Mouse (Mus musculus): ENCODE measurements around the gene Tmem33. TPM values are rescaled to one million over a fixed set of nuclear protein-coding genes. Genes with fewer than 3 reads are reported as not detected.
A peak's percentile ranks its signal among the peaks of the same experiment; 100 is the strongest.

The Tmem33 gene
- 10 to 100 TPM; 69.3 to 71.4 TPM for total RNA-seq (2021)
- long read RNA-seq, experiment 1, full-length matches to known transcripts = 77 of 89 reads
- long read RNA-seq, experiment 1, partial matches to known transcripts = 5 of 89 reads
- long read RNA-seq, experiment 1, other reads (novel, unspliced or antisense) = 7 of 89 reads
- long read RNA-seq, experiment 2, full-length matches to known transcripts = 43 of 51 reads
- long read RNA-seq, experiment 2, partial matches to known transcripts = 3 of 51 reads
- long read RNA-seq, experiment 2, other reads (novel, unspliced or antisense) = 5 of 51 reads

DNA sequence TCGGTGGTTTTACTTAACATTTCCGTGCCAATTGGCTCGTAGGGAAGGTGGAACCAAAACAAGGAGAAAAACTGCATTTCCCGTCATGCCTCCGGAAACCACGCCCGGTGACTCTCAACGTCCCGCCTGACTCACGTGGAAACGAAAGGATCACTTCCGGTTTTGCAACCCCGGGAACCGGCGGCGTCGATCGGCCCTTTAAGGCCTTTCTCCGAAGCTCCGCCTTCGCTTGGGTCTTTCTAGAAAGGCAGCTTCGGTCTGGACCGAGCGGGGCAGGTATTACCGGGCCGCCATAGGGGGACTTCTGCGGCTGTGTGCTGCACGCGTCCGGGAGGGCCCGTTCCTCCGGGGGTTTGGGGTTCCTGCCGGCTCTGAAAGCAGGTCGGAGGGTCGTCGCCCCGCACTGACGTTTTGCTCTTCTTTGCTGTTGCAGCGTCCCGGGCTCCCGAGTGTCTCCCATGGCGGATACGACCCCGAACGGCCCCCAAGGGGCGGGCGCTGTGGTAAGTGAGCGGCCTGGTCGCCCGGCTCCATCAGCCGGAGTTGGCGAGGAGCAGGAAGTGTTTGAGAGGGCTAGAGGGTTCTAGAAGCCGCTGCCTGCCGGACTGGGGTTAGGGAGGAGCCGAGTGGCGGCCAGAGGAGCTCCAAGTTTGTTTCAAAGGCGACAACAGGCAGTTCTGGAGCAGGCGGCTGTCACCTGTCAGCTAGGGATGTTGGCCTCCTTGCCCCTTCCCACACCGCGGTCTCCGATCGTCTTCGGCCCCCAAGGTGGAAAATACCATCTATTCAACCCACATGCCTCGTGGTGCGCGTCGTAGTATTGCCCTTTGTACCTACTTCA, at the start of gene Tmem33:
Gene Tmem33, plus strand, starts transcription at position 35 of the 841 bp plus-strand sequence.
- peak; percentile 94 for DNase-seq

- DNase-seq = no peak
Measured at GRCm38 (mm10) chr5:67213168-67213567, 47.2 kb upstream of the Tmem33 start.

DNA sequence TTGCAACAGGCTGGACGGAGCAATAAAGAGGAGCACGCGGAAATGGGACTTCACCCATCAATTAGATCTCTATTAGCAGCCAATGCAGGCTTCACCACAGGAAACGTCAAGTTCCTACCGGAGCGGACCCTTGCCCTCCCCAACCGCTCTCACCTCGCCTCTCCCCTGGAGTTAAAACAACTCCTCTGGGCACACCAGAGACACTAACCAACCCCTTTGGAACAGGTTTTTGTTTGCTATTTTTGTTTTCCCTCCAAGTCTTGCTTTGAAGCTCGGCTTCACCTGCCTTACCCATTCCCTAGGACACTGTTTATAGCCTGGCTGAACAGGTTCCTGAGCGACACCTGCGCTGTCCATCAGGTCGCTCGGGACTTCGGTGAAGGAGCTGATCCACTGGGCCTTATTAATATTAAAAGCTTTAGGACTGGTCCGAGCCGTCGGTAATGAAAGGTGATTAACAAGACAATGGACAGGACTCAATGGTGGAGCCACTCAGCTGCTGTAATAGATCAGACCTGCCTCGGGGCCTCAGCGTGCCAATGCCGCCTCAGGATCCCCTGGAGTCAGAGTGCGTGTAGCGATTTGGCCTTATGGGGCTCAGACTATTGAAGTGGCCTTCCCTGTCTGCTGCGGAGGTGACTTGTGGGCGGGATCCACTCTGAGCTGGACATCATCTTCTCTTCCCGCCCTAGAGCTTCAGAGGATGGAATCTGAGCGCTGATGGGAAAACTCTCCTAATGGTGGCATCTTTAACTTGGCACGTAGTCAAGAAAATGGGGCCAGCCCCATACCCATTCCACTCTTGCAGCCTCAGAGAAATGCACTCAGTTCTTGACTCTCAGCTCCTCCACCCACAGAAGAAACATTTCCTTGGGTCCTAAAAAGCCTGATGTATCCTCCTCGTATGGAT, 45.0 kb upstream of the Tmem33 start:
- DNase-seq = no peak

- DNase-seq = no peak
Measured at GRCm38 (mm10) chr5:67216031-67216778, 44.2 kb upstream of the Tmem33 start.

- no peak for DNase-seq
Measured at GRCm38 (mm10) chr5:67216779-67217095, 43.6 kb upstream of the Tmem33 start.

- DNase-seq = no peak
Measured at GRCm38 (mm10) chr5:67221901-67222300, 38.5 kb upstream of the Tmem33 start.

DNA sequence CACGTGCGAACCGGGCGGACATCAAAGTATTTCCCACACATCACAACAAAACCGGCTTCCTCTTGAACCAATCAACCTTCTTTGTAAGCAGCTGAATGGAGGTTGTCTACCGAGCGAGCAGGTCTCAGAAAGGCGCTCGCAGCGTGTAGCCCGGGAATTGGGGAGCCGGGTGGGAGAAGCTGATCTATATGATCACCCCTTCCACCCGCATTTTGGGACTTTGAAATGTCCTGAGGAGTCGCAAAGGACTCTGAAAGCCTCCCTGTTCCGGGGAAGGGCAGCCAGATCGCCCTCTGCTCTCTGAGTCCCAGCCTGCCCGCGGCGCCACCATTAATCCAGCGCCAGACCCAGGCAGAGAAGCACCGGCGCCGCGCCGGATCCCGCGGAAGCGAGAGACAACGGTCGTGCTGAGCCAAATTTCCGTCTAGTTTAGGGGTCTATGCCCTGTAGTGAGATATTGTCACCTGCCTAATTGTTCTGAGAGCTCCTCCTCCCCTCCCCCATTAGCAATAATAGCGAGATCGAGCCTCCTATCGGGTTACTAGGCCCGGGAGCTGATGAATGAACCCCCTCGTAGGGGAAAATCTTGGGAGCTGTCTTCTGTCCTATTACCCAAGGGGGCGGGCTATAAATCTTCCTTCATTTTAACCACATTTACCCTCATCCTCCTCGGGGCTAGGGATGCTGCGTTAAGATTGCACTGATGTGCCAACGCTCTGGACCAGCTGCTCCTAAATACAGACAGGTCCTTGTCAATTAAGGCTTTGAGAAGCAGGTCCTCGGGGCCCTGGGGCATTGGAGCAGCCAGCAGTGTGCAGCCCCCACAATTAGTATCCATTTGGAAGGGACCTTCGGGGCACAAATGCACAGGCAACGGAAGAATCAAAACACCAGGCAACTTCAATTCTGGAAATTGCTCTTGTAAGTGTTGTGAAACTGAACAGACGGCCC, 37.6 kb upstream of the Tmem33 start:
- DNase-seq = peak; percentile 45

DNA sequence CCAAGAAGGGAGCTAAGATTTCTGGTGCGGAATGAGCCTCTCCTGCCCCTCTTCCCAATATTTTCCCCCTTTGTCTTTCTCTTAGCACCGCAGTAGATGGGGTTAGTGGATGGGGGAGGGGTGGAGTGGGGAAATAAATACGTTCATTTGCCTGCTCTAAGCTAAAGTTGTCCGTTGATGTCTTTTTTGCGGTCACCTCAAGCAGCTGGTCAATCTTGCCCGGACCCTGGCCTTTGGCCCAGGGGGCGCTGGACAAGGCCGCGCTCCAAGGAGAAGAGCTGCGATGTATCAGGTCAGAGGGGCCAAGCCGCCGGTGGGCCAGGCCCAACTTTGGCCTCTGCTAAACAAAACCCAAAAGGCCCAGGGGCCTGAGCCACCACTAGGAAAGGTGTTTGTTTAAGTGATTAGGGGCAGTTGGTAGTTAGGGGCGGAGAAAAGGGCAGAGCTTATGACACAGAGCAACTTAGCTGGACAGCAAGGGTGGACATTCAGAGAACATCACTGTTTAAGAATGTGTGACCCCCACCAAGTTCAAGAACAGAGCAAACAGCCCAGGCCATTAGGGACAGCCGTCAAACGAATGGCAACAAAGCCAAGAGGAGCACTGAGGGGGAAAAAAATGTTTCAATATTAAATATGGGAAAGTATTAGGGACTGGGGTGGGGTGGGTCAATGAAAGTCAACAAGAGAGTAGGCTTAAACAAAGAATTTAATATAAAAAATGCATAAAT, 36.8 kb upstream of the Tmem33 start:
- no peak for DNase-seq

- DNase-seq = no peak
Measured at GRCm38 (mm10) chr5:67224122-67224502, 36.3 kb upstream of the Tmem33 start.

GRCm38 (mm10) chr5:67225758-67226157, 34.6 kb upstream of the Tmem33 start:
- no peak for DNase-seq

DNA sequence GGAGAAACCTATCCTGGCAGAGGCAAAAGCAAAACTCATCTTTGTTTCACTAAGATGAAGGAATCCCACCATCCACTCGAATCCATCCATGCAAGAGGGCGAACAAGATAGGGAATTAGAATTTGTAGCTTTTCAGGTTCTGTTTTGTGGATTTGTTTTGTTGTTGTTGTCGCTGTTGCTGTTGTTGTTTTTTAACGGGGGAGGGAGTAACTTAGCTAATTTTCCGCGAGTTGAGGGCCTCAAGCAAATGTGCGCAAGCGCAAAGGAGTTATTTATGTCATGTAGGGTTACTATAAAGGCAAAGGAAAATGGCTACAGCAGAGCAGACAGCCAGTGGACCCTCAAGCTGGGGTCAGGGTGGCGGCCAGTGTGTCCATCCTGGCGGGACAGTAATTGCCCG, 33.1 kb upstream of the Tmem33 start:
- no peak for DNase-seq

- no peak for DNase-seq
Measured at GRCm38 (mm10) chr5:67227682-67228444, 32.5 kb upstream of the Tmem33 start.

DNA sequence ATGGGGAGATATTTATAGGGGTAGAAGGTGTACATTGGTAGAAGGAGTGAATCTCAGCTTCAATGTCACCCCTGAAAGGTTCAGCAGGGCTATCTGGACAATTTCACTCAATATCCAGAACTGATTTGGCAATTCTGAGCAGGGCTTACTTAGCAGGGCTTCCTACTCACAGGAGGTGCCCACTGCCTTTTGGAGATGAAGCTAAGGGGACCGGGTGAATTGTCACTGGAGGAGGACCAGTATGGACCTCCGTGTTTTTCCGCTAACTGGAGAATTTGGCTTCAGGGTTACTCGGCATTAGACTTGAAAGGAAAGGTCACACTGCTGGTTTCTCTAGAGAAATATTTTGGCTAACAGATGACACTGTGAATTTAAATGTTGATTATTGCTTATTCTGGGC, 25.7 kb upstream of the Tmem33 start:
- no peak for DNase-seq

- DNase-seq = no peak
Measured at GRCm38 (mm10) chr5:67235462-67235861, 24.9 kb upstream of the Tmem33 start.

DNA sequence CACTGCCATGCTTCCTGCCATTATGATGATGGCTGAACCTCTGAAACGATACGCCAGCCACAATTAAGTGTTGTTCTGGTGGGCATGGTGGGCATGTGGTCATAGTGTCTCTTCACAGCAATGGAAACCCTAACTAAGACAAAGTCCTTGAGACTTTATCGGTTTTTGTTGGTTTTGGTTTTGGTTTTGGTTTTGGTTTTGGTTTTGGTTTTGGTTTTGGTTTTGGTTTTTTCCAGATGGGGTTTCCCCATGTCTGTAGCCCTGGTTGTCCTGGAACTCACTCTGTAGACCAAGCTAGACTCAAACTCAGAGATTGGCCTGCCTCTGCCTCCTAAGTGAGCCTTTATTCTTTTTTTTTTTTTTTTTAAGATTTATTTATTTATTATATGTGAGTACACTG, 23.8 kb upstream of the Tmem33 start:
- no peak for DNase-seq

DNA sequence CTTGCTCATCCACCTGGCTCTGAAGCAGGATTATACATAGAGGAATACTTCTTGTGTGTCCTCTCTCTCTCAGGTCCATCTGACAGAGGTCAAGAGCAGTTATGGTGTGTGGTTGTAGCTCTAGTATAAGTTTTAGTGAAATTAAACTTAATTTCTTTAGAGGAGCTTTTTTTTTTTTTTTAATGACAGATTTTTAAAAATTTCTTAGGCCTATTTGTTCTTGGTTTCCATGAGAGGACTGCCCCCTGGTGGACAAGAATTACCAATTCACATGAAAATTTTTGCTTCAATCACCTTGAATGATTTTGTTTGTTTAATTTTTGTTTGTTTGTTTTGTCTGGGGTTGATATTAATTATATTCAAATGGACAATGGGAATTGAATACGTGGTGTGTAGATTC, 22.1 kb upstream of the Tmem33 start:
- DNase-seq = peak; percentile 42

DNA sequence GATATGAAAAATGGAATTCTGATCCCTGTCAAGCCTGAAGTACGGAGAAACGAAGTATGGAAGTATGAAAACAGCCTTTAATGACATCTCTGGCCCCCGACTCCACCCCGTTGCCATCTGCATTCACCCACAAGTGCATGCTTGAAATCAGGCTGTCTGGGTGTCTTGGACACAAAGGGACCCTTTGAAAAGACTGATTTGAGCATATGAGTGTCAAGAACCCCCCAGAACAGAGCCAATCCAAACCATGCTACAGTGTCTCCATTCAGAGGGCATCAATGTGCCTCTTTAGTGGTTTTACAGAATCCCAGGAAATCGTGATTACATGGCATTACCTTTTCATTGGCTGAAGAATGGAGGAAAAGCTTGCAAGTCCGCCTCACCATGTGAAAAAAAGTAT, 18.7 kb upstream of the Tmem33 start:
- no peak for DNase-seq

GRCm38 (mm10) chr5:67243231-67243630, 17.1 kb upstream of the Tmem33 start:
- DNase-seq = no peak

DNA sequence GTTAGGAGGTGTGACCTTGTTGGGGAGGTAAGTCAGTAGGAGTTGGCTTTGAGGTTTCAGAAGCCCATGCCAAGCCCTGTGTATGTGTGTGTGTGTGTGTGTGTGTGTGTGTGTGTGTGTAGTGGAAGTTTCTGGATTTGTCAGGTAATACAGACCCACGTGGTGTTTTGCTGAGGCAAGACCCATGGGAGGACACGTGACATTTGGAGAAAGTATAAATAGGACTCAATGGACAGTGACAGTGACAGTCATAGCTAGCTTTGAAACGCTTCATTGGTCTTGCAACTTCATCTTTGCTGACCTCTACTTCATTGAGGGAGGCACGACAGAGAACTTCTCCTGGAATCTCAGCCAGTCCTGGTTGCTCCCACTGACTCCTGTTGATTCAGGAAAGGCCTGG, 8.1 kb upstream of the Tmem33 start:
- no peak for DNase-seq

Measured in adrenal gland, postnatal 10 days (tissue).